Mouse (Mus musculus) kidney, adult 2 months (tissue): ENCODE measurements at regions not wholly inside any gene's neighbourhood (a gene's known extent, or its start where the extent isn't known, plus 50 kb on each side); places are given as distances from the start of the nearest gene placed in this dataset.

Experiments
- CTCF ChIP-seq: fragments of 200-500 bp; conservative IDR thresholded peaks from 2 replicates; pipeline ENCODE4 v1.5.1; 2011; ENCODE audit warnings: low read depth, mild to moderate bottlenecking, control low read depth, low read length, moderate library complexity, mixed read lengths; ENCODE audit not compliant: insufficient read depth, insufficient read length
- POLR2A ChIP-seq: fragments of 200-500 bp; IDR thresholded peaks from one replicate; pipeline ENCODE4 v1.6.1; 2011; ENCODE audit warnings: low read depth, low read length, control low read depth

DNA sequence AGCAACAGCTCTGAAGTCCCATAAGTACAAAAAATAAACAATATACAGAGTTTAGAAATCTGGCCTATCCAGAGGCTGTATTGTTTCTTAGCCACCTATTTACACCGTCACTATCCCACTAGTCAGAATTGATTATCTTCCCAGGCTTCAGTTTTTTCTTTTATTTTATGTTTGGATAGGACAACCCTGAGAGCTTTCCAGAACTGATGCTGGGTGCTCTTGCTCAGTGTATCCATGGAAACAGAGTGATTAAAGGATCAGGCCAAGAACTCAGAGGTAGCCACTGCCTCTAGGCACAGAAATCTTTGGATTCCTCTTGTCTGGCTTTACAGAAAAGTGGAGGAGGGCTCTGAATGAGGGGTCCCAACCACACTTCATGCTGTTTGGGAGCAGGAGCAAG, 55.3 kb upstream of the Lmcd1 start:
- no peak for TF ChIP-seq POLR2A
- TF ChIP-seq CTCF = no peak
